Mouse (Mus musculus) spleen, adult 18-20 months (tissue): ENCODE measurements at regions not wholly inside any gene's neighbourhood (a gene's known extent, or its start where the extent isn't known, plus 50 kb on each side); places are given as distances from the start of the nearest gene placed in this dataset.

ENCODE experiments used
- DNase-seq, 2 experiments: peaks; one replicate each; pipeline ENCODE4 v3.0.0; 2022; ENCODE audit warnings: mixed read lengths in 2 of 2

DNA sequence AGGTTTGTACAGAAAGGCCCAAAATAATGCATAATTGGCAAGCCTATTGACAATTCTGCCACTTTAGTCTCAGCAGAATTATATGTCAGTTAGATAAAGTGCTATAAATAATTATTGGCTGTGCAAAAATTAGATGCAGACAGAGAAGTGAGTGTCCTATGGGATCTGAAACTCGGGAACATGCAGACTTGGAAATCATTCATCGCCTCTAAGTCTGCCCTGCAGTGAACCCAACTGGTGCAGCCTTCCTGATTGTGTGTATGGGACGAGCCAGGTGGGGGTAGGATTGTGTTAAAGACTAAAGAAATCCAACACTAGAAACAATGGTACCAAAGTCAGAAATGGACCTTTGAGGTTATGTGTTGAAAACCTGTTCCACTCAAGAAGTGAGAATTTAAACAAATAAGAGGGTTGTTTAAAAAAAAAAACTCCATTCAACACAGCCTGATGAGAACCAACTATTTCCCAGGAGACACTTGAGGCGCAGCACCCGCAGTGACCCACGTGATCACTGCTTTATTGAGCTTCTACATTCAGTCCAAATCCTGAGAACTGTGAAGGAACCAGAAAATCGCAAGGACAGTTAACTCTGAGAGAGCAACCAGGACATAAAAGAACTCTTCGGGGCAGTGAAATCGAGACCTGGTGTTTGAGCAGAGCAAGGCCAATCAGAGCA lies 57.4 kb upstream of the Acsl1 start:
- no peak for DNase-seq

DNA sequence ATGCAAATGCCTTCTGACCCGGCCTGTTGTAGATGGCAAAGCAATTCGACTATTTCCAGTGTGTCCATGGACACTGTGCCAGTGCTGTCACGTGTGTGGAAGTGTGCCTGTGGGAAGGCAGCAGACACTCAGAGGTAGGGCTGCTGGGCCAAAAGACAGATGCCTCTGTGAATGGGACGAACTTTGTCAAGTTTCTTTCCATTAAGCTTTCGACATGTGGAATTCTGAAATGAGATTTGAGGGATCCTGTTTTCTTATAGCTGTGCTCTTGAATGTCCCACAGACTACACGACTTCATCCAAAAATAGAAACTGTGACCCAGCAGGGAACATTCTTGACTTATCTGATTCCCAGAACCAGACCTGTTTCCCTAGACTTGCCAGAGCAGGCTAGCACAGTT lies 56.0 kb upstream of the Acsl1 start:
- no peak for DNase-seq

- DNase-seq: no peak
These were observed 51.4 kb upstream of the Acsl1 start for GRCm38 (mm10) chr8:46419402-46419801.

DNA sequence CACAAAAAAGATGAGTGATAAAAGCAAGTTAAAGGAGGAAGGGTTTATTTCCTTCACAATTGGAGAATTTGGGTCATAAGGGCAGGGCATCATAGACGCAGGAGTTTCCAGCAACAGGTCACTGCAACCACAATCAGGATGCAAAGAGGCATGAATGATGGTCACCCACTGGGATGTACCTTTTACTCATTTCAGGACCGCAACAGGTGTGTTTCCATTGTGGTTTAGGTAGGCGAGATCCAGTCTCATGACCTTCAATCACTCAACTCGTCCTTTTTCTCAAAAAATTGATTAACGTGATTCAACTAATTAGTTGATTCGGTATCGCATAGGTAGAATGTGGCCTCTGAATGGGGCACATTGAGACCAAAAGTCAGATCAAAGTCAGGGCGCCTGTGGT lies 50.4 kb upstream of the Acsl1 start:
- DNase-seq: no peak
